Mouse (Mus musculus) MEL (cell line): ENCODE measurements around the gene Tyw1. TPM values are rescaled to one million over a fixed set of nuclear protein-coding genes. Genes with fewer than 3 reads are reported as not detected.
A peak's percentile ranks its signal among the peaks of the same experiment; 100 is the strongest.

Experiments used
- DNase-seq: peaks from one replicate; pipeline ENCODE4 v3.0.0; 2011; ENCODE audit warnings: low read depth, low spot score
- H3K27ac ChIP-seq: 2 replicates; pipeline ENCODE4 v1.5.1; 2012; ENCODE audit warnings: low read depth, mild to moderate bottlenecking, control low read depth, low read length, moderate library complexity; ENCODE audit not compliant: control insufficient read depth
- H3K27me3 ChIP-seq, 2 experiments: fragments of 150-350 bp in 1 of 2; sonication (generic) in 1 of 2; 2 replicates each; pipeline ENCODE4 v1.6.1; 2012; ENCODE audit warnings: low read length in 2 of 2, mild to moderate bottlenecking in 2 of 2, improper control_type of control experiment in 1 of 2, moderate library complexity in 1 of 2; ENCODE audit not compliant: insufficient read depth in 2 of 2, control insufficient read depth in 1 of 2
- H3K36me3 ChIP-seq, 2 experiments: 2 replicates each; pipeline ENCODE4 v1.6.1; 2012 to 2014; ENCODE audit warnings: low read length in 2 of 2, improper control_type of control experiment in 1 of 2, inconsistent platforms in 1 of 2, mild to moderate bottlenecking in 1 of 2; ENCODE audit not compliant: insufficient read depth in 2 of 2, control insufficient read depth in 1 of 2
- H3K4me1 ChIP-seq, 2 experiments: fragments of 150-350 bp in 1 of 2; sonication (generic) in 1 of 2; 2 replicates each; pipeline ENCODE4 v1.6.1; 2012; ENCODE audit warnings: low read length in 2 of 2, improper control_type of control experiment in 1 of 2, mild to moderate bottlenecking in 1 of 2; ENCODE audit not compliant: insufficient read depth in 2 of 2, control insufficient read depth in 1 of 2
- H3K4me3 ChIP-seq, 2 experiments: fragments of 150-350 bp in 1 of 2; sonication (generic) in 1 of 2; 2 replicates each; pipeline ENCODE4 v1.5.1; 2012; ENCODE audit warnings: low read depth in 2 of 2, low read length in 2 of 2, mild to moderate bottlenecking in 2 of 2, moderate library complexity in 2 of 2, control low read depth in 1 of 2, improper control_type of control experiment in 1 of 2; ENCODE audit not compliant: control insufficient read depth in 1 of 2, insufficient read depth in 1 of 2
- H3K79me2 ChIP-seq: 2 replicates; pipeline ENCODE4 v1.6.1; 2012; ENCODE audit warnings: mild to moderate bottlenecking, low read length, moderate library complexity; ENCODE audit not compliant: control insufficient read depth, poor library complexity, insufficient read depth
- H3K9ac ChIP-seq: 2 replicates; pipeline ENCODE4 v1.6.1; 2012; ENCODE audit warnings: low read depth, mild to moderate bottlenecking, control low read depth, low read length, moderate library complexity; ENCODE audit not compliant: control insufficient read depth, poor library complexity, severe bottlenecking
- H3K9me3 ChIP-seq: fragments of 150-350 bp; sonication (generic); replicated peaks from 2 replicates; pipeline ENCODE4 v1.6.1; 2012; ENCODE audit warnings: mild to moderate bottlenecking, low read length, improper control_type of control experiment, moderate library complexity; ENCODE audit not compliant: insufficient read depth
- BHLHE40 ChIP-seq: IDR thresholded peaks from 2 replicates; pipeline ENCODE4 v1.6.1; 2012; ENCODE audit warnings: low read depth, mild to moderate bottlenecking, inconsistent platforms, low read length, improper control_type of control experiment, borderline replicate concordance
- CHD1 ChIP-seq: IDR thresholded peaks from 2 replicates; pipeline ENCODE4 v1.6.1; 2012; ENCODE audit warnings: low read depth, mild to moderate bottlenecking, inconsistent platforms, low read length, improper control_type of control experiment
- CTCF ChIP-seq, 3 experiments: IDR thresholded peaks in 2 of 3; conservative IDR thresholded peaks in 1 of 3; 2 replicates each; pipeline ENCODE4 v1.5.1; 2011 to 2012; ENCODE audit warnings: low read length in 3 of 3, low read depth in 2 of 3, mild to moderate bottlenecking in 2 of 3, improper control_type of control experiment in 1 of 3, inconsistent platforms in 1 of 3, mixed read lengths in 1 of 3, moderate library complexity in 1 of 3; ENCODE audit not compliant: control insufficient read depth in 1 of 3, insufficient read depth in 1 of 3, poor library complexity in 1 of 3, severe bottlenecking in 1 of 3
- ELF1 ChIP-seq: IDR thresholded peaks from 2 replicates; pipeline ENCODE4 v1.6.1; 2014; ENCODE audit warnings: low read depth, mild to moderate bottlenecking, inconsistent platforms, low read length, improper control_type of control experiment, moderate library complexity
- EP300 ChIP-seq, 2 experiments: IDR thresholded peaks; 2 replicates each; pipeline ENCODE4 v1.6.1; 2011; ENCODE audit warnings: improper control_type of control experiment in 2 of 2, low read length in 2 of 2, low read depth in 1 of 2, mild to moderate bottlenecking in 1 of 2
- ETS1 ChIP-seq: IDR thresholded peaks from 2 replicates; pipeline ENCODE4 v1.6.1; 2012; ENCODE audit warnings: low read depth, mild to moderate bottlenecking, inconsistent platforms, low read length, improper control_type of control experiment, moderate library complexity
- GABPA ChIP-seq: IDR thresholded peaks from 2 replicates; pipeline ENCODE4 v1.6.1; 2012; ENCODE audit warnings: low read depth, mild to moderate bottlenecking, inconsistent platforms, low read length, improper control_type of control experiment, moderate library complexity
- KAT2A ChIP-seq: conservative IDR thresholded peaks from 2 replicates; pipeline ENCODE4 v1.6.1; 2012; ENCODE audit warnings: low read depth, low read length, improper control_type of control experiment, inconsistent platforms
- MAFK ChIP-seq: IDR thresholded peaks from 2 replicates; pipeline ENCODE4 v1.6.1; 2011; ENCODE audit warnings: low read depth, mild to moderate bottlenecking, low read length, improper control_type of control experiment, borderline replicate concordance
- MAX ChIP-seq: IDR thresholded peaks from 2 replicates; pipeline ENCODE4 v1.6.1; 2011; ENCODE audit warnings: low read length, improper control_type of control experiment
- MAZ ChIP-seq: IDR thresholded peaks from 2 replicates; pipeline ENCODE4 v1.6.1; 2012; ENCODE audit warnings: low read depth, mild to moderate bottlenecking, inconsistent platforms, low read length, improper control_type of control experiment
- MXI1 ChIP-seq: IDR thresholded peaks from 2 replicates; pipeline ENCODE4 v1.6.1; 2011; ENCODE audit warnings: mild to moderate bottlenecking, low read depth, low read length, improper control_type of control experiment
- MYB ChIP-seq: IDR thresholded peaks from 2 replicates; pipeline ENCODE4 v1.6.1; 2011; ENCODE audit warnings: mild to moderate bottlenecking, low read depth, low read length, improper control_type of control experiment
- NELFE ChIP-seq: IDR thresholded peaks from 2 replicates; pipeline ENCODE4 v1.6.1; 2011; ENCODE audit warnings: low read depth, low read length, improper control_type of control experiment
- NRF1 ChIP-seq: IDR thresholded peaks from 2 replicates; pipeline ENCODE4 v1.6.1; 2014; ENCODE audit warnings: low read depth, mild to moderate bottlenecking, inconsistent platforms, low read length, improper control_type of control experiment, moderate library complexity; ENCODE audit not compliant: poor library complexity, insufficient read depth, severe bottlenecking
- POLR2AphosphoS5 ChIP-seq: IDR thresholded peaks from 2 replicates; pipeline ENCODE4 v1.6.1; 2012; ENCODE audit warnings: low read depth, borderline replicate concordance, mild to moderate bottlenecking, inconsistent platforms, low read length, moderate library complexity, mixed read lengths
- RAD21 ChIP-seq: IDR thresholded peaks from 2 replicates; pipeline ENCODE4 v1.6.1; 2011; ENCODE audit warnings: mild to moderate bottlenecking, low read depth, low read length, improper control_type of control experiment
- SIN3A ChIP-seq: IDR thresholded peaks from 2 replicates; pipeline ENCODE4 v1.6.1; 2012; ENCODE audit warnings: low read length, improper control_type of control experiment, inconsistent platforms
- TAL1 ChIP-seq: IDR thresholded peaks from 2 replicates; pipeline ENCODE4 v1.6.1; 2012; ENCODE audit warnings: mild to moderate bottlenecking, inconsistent platforms, low read length, moderate library complexity, mixed read lengths
- TCF12 ChIP-seq: IDR thresholded peaks from 2 replicates; pipeline ENCODE4 v1.6.1; 2014; ENCODE audit warnings: low read depth, mild to moderate bottlenecking, inconsistent platforms, low read length, improper control_type of control experiment, moderate library complexity
- USF2 ChIP-seq, 2 experiments: IDR thresholded peaks; 2 replicates each; pipeline ENCODE4 v1.6.1; 2011 to 2012; ENCODE audit warnings: improper control_type of control experiment in 2 of 2, low read length in 2 of 2, borderline replicate concordance in 1 of 2, inconsistent platforms in 1 of 2, low read depth in 1 of 2, mild to moderate bottlenecking in 1 of 2; ENCODE audit not compliant: insufficient read depth in 1 of 2
- ZKSCAN1 ChIP-seq: IDR thresholded peaks from 2 replicates; pipeline ENCODE4 v1.6.1; 2012; ENCODE audit warnings: low read depth, mild to moderate bottlenecking, inconsistent platforms, low read length, improper control_type of control experiment, moderate library complexity
- ZNF384 ChIP-seq: IDR thresholded peaks from 2 replicates; pipeline ENCODE4 v1.6.1; 2012; ENCODE audit warnings: low read depth, mild to moderate bottlenecking, inconsistent platforms, low read length, improper control_type of control experiment
- polyA plus RNA-seq, 2 experiments: library from polyadenylated mRNA; stranded (reverse) in 1 of 2; unstranded in 1 of 2; fragments of >175 nt in 1 of 2; fragments of >200 nt in 1 of 2; gene quantifications; 2 replicates each; pipeline versions ENCODE4 v1.2.1 to v1.2.4; 2012; ENCODE audit warnings: low replicate concordance in 2 of 2, low read depth in 1 of 2; ENCODE audit not compliant: insufficient read length in 2 of 2, insufficient read depth in 1 of 2, missing spikeins in 1 of 2
- total RNA-seq: library from RNA; depleted of rRNA; stranded (reverse); fragments of 300-350 nt; gene quantifications from 2 replicates; pipeline ENCODE4 v1.2.3, GENCODE M21; 2012

Gene Tyw1
- total and polyA plus RNA-seq, 3 experiments: 33.3 to 133 (median 38.8) TPM

DNA sequence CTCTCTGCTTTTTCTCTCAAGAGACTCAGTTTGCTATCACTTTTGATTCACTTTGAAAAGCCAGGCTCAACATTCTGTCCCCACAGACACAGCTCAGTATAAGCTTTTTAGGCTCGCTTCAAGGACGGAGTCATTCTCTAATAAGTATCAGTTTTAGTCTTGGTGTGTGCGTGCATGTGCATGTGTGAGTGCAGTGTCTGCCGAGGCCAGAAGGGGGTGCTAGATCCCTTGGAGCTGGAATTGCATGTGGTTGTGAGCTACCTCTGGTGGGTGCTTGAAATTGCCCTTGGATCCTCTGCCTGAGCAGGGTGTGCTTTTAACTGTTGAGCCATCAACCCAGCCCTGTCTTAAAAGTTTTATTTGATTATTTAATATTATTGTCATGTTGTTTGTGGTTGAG, 54.7 kb downstream of the Tyw1 start:
- no peaks in the 10 kb centered on the region for H3K79me2 ChIP-seq
- no peak overlapping the region for H3K9ac ChIP-seq
- H3K27ac ChIP-seq: no peak overlapping the region
- H3K9me3 ChIP-seq: no peaks in the 10 kb centered on the region
- TF ChIP-seq TAL1 (no peak), MAX (no peak), TCF12 (no peak), CTCF (IDR thresholded peaks at IDR 0.05 in 2 of 3, conservative IDR thresholded peaks at IDR 0.05 in 1 of 3; ENCODE audit: control insufficient read depth in 1 of 3, insufficient read depth in 1 of 3, low read depth in 2 of 3, low read length in 3 of 3, poor library complexity in 1 of 3, severe bottlenecking in 1 of 3) (peak; percentile 39 to 58 (median 53)), KAT2A (no peak), MXI1 (no peak), SIN3A (no peak), MAZ (no peak)
- peak; percentile 36 for DNase-seq
- H3K4me1 ChIP-seq: no peaks in the 10 kb centered on the region
- H3K4me3 ChIP-seq: no peak overlapping the region
- 0 out of 4 replicates have a peak, but pooled peaks cover 0 to 2% of the 10 kb centered on the region in 2 experiments for H3K36me3 ChIP-seq
- no peaks in the 10 kb centered on the region for H3K27me3 ChIP-seq

DNA sequence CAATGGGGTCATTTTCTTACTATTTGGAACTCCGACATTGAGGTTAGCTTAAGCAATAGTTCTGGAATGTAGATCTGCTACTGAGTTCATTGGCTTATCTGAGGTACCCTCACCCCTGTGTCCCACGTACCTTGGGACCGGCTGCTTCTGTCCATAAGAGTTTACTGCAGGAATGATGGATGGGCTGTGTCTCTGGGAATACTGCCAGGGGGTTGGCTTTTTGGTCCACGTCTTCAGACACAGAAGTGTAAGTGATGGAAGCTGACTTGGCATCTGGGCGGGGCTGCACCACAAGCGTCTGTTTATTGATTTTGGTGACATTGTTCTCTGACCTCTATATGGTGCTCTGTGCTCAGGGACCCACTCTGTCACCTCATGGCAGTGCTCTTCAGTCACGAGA, 55.4 kb downstream of the Tyw1 start:
- no peak for TF ChIP-seq MYB
- TF ChIP-seq NRF1: no peak
- TF ChIP-seq USF2 (IDR thresholded peaks at IDR 0.05; ENCODE audit: borderline replicate concordance in 1 of 2, insufficient read depth in 1 of 2, low read depth in 1 of 2, low read length in 2 of 2): no peak
- TF ChIP-seq POLR2AphosphoS5: no peak
- TF ChIP-seq SIN3A: no peak
- no peak for TF ChIP-seq CHD1
- no peak for TF ChIP-seq ELF1
- no peak for TF ChIP-seq BHLHE40
- TF ChIP-seq EP300 (IDR thresholded peaks at IDR 0.05; ENCODE audit: low read depth in 1 of 2, low read length in 2 of 2): no peak
- no peak for TF ChIP-seq NELFE
- TF ChIP-seq RAD21: no peak
- TF ChIP-seq ZNF384: no peak
- TF ChIP-seq TAL1: no peak
- no peak for TF ChIP-seq MAX
- TF ChIP-seq ETS1: no peak
- TF ChIP-seq MAFK: no peak
- TF ChIP-seq TCF12: no peak
- TF ChIP-seq GABPA: no peak
- TF ChIP-seq ZKSCAN1: no peak
- no peak for DNase-seq
- 0 out of 4 replicates have a peak, but pooled peaks cover 0 to 2% of the 10 kb centered on the region in 2 experiments for H3K36me3 ChIP-seq
- H3K27me3 ChIP-seq: no peaks in the 10 kb centered on the region
- no peaks in the 10 kb centered on the region for H3K4me1 ChIP-seq
- H3K9ac ChIP-seq: no peak overlapping the region
- H3K79me2 ChIP-seq: no peaks in the 10 kb centered on the region
- H3K4me3 ChIP-seq: no peak overlapping the region
- H3K9me3 ChIP-seq: no peaks in the 10 kb centered on the region
- no peak overlapping the region for H3K27ac ChIP-seq
